Mouse (Mus musculus): Measurements from ENCODE around the gene Tbck.

- TF ChIP-seq EP300 (optimal IDR thresholded peaks at IDR 0.05) = no peak
- no peak for TF ChIP-seq CTCF (IDR thresholded peaks at IDR 0.05; ENCODE audit: low read depth)
These were observed 125.0 kb downstream of the Tbck start for GRCm38 (mm10) chr3:132808951-132809350.
